Mouse (Mus musculus) erythroblast, embryonic 14.5 days (primary cell): ENCODE measurements around the gene Fxyd3. TPM values are rescaled to one million over a fixed set of nuclear protein-coding genes. Genes with fewer than 3 reads are reported as not detected.

Source experiments
- H3K27me3 ChIP-seq: 2 replicates; pipeline ENCODE4 v1.6.1; 2012; ENCODE audit warnings: inconsistent platforms; ENCODE audit not compliant: control insufficient read depth
- H3K36me3 ChIP-seq: 2 replicates; pipeline ENCODE4 v1.6.1; 2012; ENCODE audit warnings: mild to moderate bottlenecking, inconsistent platforms; ENCODE audit not compliant: control insufficient read depth
- H3K4me1 ChIP-seq: 2 replicates; pipeline ENCODE4 v1.6.1; 2012; ENCODE audit warnings: inconsistent platforms; ENCODE audit not compliant: control insufficient read depth
- H3K4me3 ChIP-seq: replicated peaks from 2 replicates; pipeline ENCODE3; 2012; ENCODE audit warnings: moderate library complexity, mild to moderate bottlenecking, inconsistent platforms
- H3K9me3 ChIP-seq: 2 replicates; pipeline ENCODE4 v1.6.1; 2012; ENCODE audit warnings: low read length, inconsistent platforms, mixed read lengths; ENCODE audit not compliant: control insufficient read depth
- GATA1 ChIP-seq: IDR thresholded peaks from 2 replicates; pipeline ENCODE4 v1.6.1; 2012; ENCODE audit warnings: low read length, inconsistent platforms, mixed read lengths
- TAL1 ChIP-seq: IDR thresholded peaks from 3 replicates; pipeline ENCODE4 v1.6.1; 2012; ENCODE audit warnings: low read length, inconsistent platforms, mixed read lengths
- polyA plus RNA-seq: library from polyadenylated mRNA; stranded (reverse); fragments of >175 nt; gene quantifications from 2 replicates; pipeline ENCODE4 v1.2.3, GENCODE M21; 2012

The Fxyd3 gene
- polyA plus RNA-seq, 1 experiment = not detected

- H3K36me3 ChIP-seq = no peaks in the 10 kb centered on the region
- H3K4me3 ChIP-seq = no peak overlapping the region
- no peaks in the 10 kb centered on the region for H3K27me3 ChIP-seq
- no peaks in the 10 kb centered on the region for H3K9me3 ChIP-seq
- H3K4me1 ChIP-seq = no peaks in the 10 kb centered on the region
- TF ChIP-seq TAL1 = no peak
- TF ChIP-seq GATA1 = no peak
Measured at GRCm38 (mm10) chr7:31080611-31081010, 4.1 kb upstream of the Fxyd3 start.

GRCm38 (mm10) chr7:31079670-31080069, 3.2 kb upstream of the Fxyd3 start:
- Histone ChIP-seq H3K4me3 (no peak overlapping the region), H3K27me3 (no peaks in the 10 kb centered on the region)

GRCm38 (mm10) chr7:31077885-31078445, 1.5 kb upstream of the Fxyd3 start:
- H3K36me3 ChIP-seq = no peaks in the 10 kb centered on the region
- H3K27me3 ChIP-seq = no peaks in the 10 kb centered on the region
- no peak overlapping the region for H3K4me3 ChIP-seq
- TF ChIP-seq TAL1 (no peak), GATA1 (no peak)
- no peaks in the 10 kb centered on the region for H3K4me1 ChIP-seq
- H3K9me3 ChIP-seq = no peaks in the 10 kb centered on the region

More at GRCm38 (mm10) chr7:31079670-31080069, 3.2 kb upstream of the Fxyd3 start:
- Histone ChIP-seq H3K9me3 (no peaks in the 10 kb centered on the region), H3K36me3 (no peaks in the 10 kb centered on the region), H3K4me1 (no peaks in the 10 kb centered on the region)
- no peak for TF ChIP-seq TAL1
- TF ChIP-seq GATA1 = no peak

GRCm38 (mm10) chr7:31077470-31077869, 966 bp upstream of the Fxyd3 start:
- Histone ChIP-seq H3K36me3 (no peaks in the 10 kb centered on the region), H3K9me3 (no peaks in the 10 kb centered on the region), H3K27me3 (no peaks in the 10 kb centered on the region), H3K4me1 (no peaks in the 10 kb centered on the region), H3K4me3 (no peak overlapping the region)
- no peak for TF ChIP-seq TAL1

GRCm38 (mm10) chr7:31074713-31075069, 1.8 kb downstream of the Fxyd3 start:
- H3K4me1 ChIP-seq = no peaks in the 10 kb centered on the region
- H3K36me3 ChIP-seq = no peaks in the 10 kb centered on the region
- H3K4me3 ChIP-seq = no peak overlapping the region
- no peak for TF ChIP-seq TAL1
- H3K9me3 ChIP-seq = no peaks in the 10 kb centered on the region
- no peaks in the 10 kb centered on the region for H3K27me3 ChIP-seq

- Histone ChIP-seq H3K27me3 (no peaks in the 10 kb centered on the region), H3K4me1 (no peaks in the 10 kb centered on the region), H3K9me3 (no peaks in the 10 kb centered on the region), H3K36me3 (no peaks in the 10 kb centered on the region), H3K4me3 (no peak overlapping the region)
- no peak for TF ChIP-seq TAL1
- no peak for TF ChIP-seq GATA1
Measured at GRCm38 (mm10) chr7:31074061-31074712, 2.3 kb downstream of the Fxyd3 start.

GRCm38 (mm10) chr7:31073546-31073945, 3.0 kb downstream of the Fxyd3 start:
- Histone ChIP-seq H3K9me3 (no peaks in the 10 kb centered on the region), H3K4me3 (no peak overlapping the region), H3K4me1 (no peaks in the 10 kb centered on the region), H3K36me3 (no peaks in the 10 kb centered on the region), H3K27me3 (no peaks in the 10 kb centered on the region)
- TF ChIP-seq GATA1 (no peak), TAL1 (no peak)

- Histone ChIP-seq H3K36me3 (no peaks in the 10 kb centered on the region), H3K9me3 (no peaks in the 10 kb centered on the region), H3K27me3 (no peaks in the 10 kb centered on the region), H3K4me1 (no peaks in the 10 kb centered on the region), H3K4me3 (no peak overlapping the region)
- TF ChIP-seq TAL1 = no peak
Measured at GRCm38 (mm10) chr7:31072326-31072725, 4.2 kb downstream of the Fxyd3 start.

- no peak for TF ChIP-seq GATA1
- no peak for TF ChIP-seq TAL1
- H3K4me3 ChIP-seq = no peak overlapping the region
- H3K9me3 ChIP-seq = no peaks in the 10 kb centered on the region
- no peaks in the 10 kb centered on the region for H3K36me3 ChIP-seq
- H3K27me3 ChIP-seq = no peaks in the 10 kb centered on the region
- no peaks in the 10 kb centered on the region for H3K4me1 ChIP-seq
Measured at GRCm38 (mm10) chr7:31070324-31070723, 6.2 kb downstream of the Fxyd3 start.

- H3K4me3 ChIP-seq = no peak overlapping the region
- no peaks in the 10 kb centered on the region for H3K36me3 ChIP-seq
- TF ChIP-seq TAL1 (no peak), GATA1 (no peak)
- H3K9me3 ChIP-seq = no peaks in the 10 kb centered on the region
- no peaks in the 10 kb centered on the region for H3K27me3 ChIP-seq
- H3K4me1 ChIP-seq = no peaks in the 10 kb centered on the region
Measured at GRCm38 (mm10) chr7:31069491-31069890, 7.0 kb downstream of the Fxyd3 start.
